Mouse (Mus musculus): ENCODE data around the gene Misp.

DNA sequence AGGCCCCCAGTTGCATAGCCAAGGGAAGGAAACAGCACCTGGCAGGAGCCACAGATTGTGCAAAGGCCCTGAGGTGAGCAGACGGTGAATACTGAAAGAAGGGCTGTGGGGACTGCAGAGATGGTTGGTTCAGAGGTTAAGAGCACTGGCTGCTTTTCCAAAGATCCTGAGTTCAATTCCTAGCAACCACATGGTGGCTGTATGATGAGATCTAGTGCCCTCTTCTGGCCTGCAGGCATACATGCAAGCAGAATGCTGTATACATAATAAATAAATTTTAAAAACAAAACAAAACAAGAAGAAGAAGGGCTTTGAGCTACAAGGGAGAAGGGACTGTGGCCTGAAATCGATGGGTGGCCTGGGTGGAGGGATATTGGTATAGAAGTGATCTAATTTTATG, 3.7 kb upstream of the Misp start:
- TF ChIP-seq POLR2A (IDR thresholded peaks at IDR 0.05; ENCODE audit: extremely low read depth, insufficient read depth, low read length) = no peak
- no peak for TF ChIP-seq CTCF (IDR thresholded peaks at IDR 0.05; ENCODE audit: low read depth, low read length)

Data from liver, adult 2 months (tissue).